ENCODE assay signal across 11 mouse cellular contexts in the genomic region with DNA sequence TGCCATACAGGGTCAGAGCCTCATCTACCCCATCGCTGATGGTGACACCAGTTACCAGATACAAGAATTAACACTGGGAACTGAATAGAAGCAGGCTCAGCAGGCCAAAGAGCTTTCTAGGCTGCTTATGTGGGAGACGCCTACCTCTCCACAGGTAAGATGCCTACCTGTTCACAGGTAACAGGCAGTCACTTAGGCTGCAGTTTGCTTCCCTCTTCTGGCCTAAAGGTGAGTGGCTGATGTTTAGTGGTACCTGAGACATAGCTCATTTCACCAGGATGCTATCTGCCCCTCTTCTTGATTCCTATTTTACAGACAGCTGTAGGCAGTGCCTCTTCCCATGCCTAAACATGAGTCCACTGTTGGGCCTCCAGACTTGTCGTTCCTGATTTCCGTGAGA.
"Had no signal": no experiment of that assay in that cellular context is flagged by ENCODE, and none has a peak within 500 bp of the region (broad histone marks: within the 10 kb centered on the region; RNA-seq: fewer than 3 reads in every experiment).

No protein-coding gene starts in this region.

- H3K9ac ChIP-seq: liver, embryonic 12.5 days; midbrain, embryonic 15.5 days; neural tube, embryonic 13.5 days; stomach, embryonic 15.5 days had no signal

- ATAC-seq: hindbrain, embryonic 16.5 days; inflammation-experienced regulatory T-cells, adult 6 months; liver, embryonic 12.5 days; midbrain, embryonic 15.5 days had no signal

- H3K4me3 ChIP-seq: liver, embryonic 12.5 days; midbrain, embryonic 10.5 days; midbrain, embryonic 15.5 days; neural tube, embryonic 13.5 days; stomach, embryonic 15.5 days had no signal

- H3K27ac ChIP-seq: liver, embryonic 12.5 days; midbrain, embryonic 10.5 days; midbrain, embryonic 15.5 days; neural tube, embryonic 13.5 days; stomach, embryonic 15.5 days had no signal

- H3K9me3 ChIP-seq: liver, embryonic 12.5 days; midbrain, embryonic 10.5 days; midbrain, embryonic 15.5 days; neural tube, embryonic 13.5 days; stomach, embryonic 15.5 days had no signal

- H3K4me2 ChIP-seq: liver, embryonic 12.5 days; midbrain, embryonic 15.5 days; neural tube, embryonic 13.5 days; stomach, embryonic 15.5 days had no signal

- H3K4me1 ChIP-seq: liver, embryonic 12.5 days; stomach, embryonic 15.5 days had no signal

- H3K27me3 ChIP-seq: liver, embryonic 12.5 days; midbrain, embryonic 15.5 days; stomach, embryonic 15.5 days had no signal

- H3K36me3 ChIP-seq: liver, embryonic 12.5 days; midbrain, embryonic 10.5 days; midbrain, embryonic 15.5 days; neural tube, embryonic 13.5 days; stomach, embryonic 15.5 days had no signal

- DNase-seq: kidney, adult 2 months; left cerebral cortex, postnatal 4 days; right cerebral cortex, postnatal 14 days; thymus, postnatal 36 days had no signal
